Mouse (Mus musculus): ENCODE results near the gene Trim2. TPM values are rescaled to one million over a fixed set of nuclear protein-coding genes. Genes with fewer than 3 reads are reported as not detected.
A peak's percentile ranks its signal among the peaks of the same experiment; 100 is the strongest.

Gene Trim2
- polyA plus RNA-seq, 1 experiment from 2014 or later = 13.5 TPM

DNA sequence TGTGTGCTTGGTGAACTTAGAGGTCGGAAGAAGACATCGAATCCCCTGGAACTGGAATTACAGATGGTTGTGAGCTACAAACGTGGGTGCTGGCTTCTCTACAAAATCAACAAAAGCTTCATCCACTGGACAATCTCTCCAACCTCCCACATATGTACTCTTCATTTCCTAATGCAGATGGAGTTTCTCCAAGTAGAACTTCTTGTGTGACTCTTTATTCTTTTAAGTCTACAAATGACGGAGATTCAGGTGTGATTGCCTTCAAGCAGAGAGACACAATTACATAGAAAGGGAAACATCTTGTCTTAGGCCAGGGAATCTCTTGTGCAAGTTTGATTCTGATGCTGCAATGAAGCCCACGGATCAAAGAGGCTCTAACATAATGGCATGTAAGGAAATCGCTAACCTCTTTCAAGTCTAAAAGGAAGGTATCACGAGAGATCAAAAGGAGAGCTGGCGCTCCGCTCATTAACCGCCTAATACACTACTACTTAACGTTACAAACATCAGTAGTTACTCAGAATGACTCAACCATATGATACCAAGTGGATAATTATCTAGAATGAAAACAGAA, 133.0 kb downstream of the Trim2 start, which contains the start of gene Gm6525:
Gene Gm6525, plus strand, starts transcription at position 524 of the 574 bp plus-strand sequence.
- Histone ChIP-seq H3K27me3 (ENCODE audit: low read depth, poor library complexity, severe bottlenecking) (no peaks in the 10 kb centered on the region), H3K4me1 (0 out of 2 replicates have a peak, but pooled peaks cover 3% of the 10 kb centered on the region), H3K4me3 (no peak within 1 kb of the TSS), H3K36me3 (no peaks in the 10 kb centered on the region), H3K9me3 (replicated peaks) (no peaks in the 10 kb centered on the region), H3K27ac (no peak within 1 kb of the TSS)
- 79% methylated on average over 11 of the region's 11 CpGs for WGBS
- DNase-seq (ENCODE audit: low spot score) = no peak

DNA sequence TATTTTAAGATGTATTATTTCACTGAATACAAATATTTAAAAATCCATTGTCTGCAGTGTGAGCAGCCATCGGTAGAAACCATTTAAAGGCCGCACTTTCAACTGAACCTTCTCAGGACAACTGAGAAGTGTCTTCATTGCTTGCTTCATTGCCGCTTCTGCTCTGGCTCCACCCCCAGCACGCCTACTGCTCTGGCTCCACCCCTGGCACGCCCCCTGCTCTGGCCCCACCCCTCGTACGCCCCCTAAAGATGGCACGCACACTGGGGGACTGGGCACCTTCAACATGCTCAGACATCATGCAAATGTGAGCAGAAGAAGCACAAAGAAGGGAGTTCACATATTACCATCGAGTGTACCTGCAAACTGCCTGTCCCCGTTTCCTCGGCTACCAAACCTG, 134.3 kb downstream of the Trim2 start:
- no peak overlapping the region for H3K4me3 ChIP-seq
- H3K4me1 ChIP-seq = 0 out of 2 replicates have a peak, but pooled peaks cover 3% of the 10 kb centered on the region
- no peak for DNase-seq (ENCODE audit: low spot score)
- no peaks in the 10 kb centered on the region for H3K27me3 ChIP-seq (ENCODE audit: low read depth, poor library complexity, severe bottlenecking)
- WGBS = 45% methylated on average over 11 of the region's 11 CpGs
- H3K36me3 ChIP-seq = no peaks in the 10 kb centered on the region
- H3K9me3 ChIP-seq (replicated peaks) = no peaks in the 10 kb centered on the region
- H3K27ac ChIP-seq = no peak overlapping the region

DNA sequence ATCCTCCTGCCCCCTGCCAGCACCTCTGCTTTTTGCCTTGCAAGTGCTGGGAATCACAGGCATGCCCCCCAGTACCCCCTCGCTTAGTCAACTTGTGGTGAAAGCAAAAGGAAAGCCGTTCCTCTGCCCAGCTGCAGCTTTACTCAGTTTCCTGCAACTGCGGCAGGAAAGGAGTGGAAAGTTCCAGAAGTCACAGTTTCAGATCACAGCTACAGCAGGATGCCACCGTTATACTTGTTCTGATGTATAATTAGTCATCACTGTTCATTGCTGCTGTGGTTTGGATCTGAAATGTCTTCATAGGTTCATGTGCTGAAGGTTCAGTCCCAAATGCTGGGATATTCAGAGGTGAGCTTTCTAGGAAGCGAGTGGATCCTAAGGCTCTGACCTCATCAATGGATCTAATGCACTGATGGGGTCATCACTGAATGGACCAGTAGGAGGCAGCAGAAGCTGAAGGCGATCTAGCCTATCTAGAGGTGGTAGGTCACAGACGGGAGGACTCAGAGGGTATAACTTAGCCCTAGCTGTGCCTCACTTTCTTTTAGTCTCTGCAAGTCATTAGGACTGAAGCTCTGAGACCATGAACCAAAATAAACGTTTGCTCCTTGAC, 137.2 kb downstream of the Trim2 start:
- no peaks in the 10 kb centered on the region for H3K9me3 ChIP-seq (replicated peaks)
- no peak overlapping the region for H3K4me3 ChIP-seq
- 74% methylated on average over 8 of the region's 8 CpGs for WGBS
- 0 out of 2 replicates have a peak, but pooled peaks cover 3% of the 10 kb centered on the region for H3K4me1 ChIP-seq
- no peak overlapping the region for H3K27ac ChIP-seq
- no peak for DNase-seq (ENCODE audit: low spot score)
- no peaks in the 10 kb centered on the region for H3K27me3 ChIP-seq (ENCODE audit: low read depth, poor library complexity, severe bottlenecking)
- H3K36me3 ChIP-seq = peaks cover 7% of the 10 kb centered on the region

DNA sequence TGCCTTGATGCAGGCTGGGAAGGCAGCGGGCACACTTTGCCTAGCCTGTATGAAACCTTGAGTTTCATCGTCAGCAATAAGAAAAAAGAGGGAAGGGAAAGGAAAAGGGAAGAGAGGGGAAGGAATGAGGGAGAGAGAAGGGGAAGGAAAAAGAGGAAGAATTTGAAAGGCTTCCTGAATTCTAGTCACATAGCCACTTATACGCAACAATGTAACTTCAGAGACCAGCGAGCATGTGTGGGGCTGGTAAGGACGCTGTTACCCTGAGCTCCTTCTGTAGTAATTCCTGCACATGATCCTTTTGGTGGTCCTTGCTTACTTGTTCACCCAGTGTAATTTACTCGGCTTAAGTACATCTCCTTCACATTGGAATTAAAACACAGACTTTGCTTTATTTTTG, 137.7 kb downstream of the Trim2 start:
- Histone ChIP-seq H3K27me3 (ENCODE audit: low read depth, poor library complexity, severe bottlenecking) (no peaks in the 10 kb centered on the region), H3K4me3 (no peak overlapping the region), H3K27ac (no peak overlapping the region), H3K4me1 (0 out of 2 replicates have a peak, but pooled peaks cover 3% of the 10 kb centered on the region), H3K9me3 (replicated peaks) (no peaks in the 10 kb centered on the region), H3K36me3 (peaks cover 7% of the 10 kb centered on the region)
- DNase-seq (ENCODE audit: low spot score) = no peak
- 89% methylated on average over 6 of the region's 6 CpGs for WGBS

DNA sequence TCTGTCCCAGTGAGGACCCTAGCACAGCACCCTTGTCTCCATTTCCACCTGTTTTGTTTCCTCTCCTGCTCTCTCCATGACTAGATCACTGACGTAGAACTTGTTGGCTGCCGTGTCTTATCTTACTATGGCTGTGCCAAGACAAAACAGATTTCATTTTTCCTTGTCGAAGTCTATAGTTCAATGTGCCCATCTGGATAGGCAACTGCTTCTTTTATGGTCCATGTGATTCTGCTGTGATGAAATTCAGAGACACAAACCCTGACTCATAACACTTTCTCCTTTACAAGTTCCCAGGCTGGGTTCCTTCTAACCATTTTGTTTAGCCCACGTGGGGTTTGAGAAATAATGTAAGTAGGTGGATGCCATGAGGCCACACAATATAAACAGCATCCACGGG, 140.6 kb downstream of the Trim2 start:
- Histone ChIP-seq H3K36me3 (peaks cover 7% of the 10 kb centered on the region), H3K27ac (no peak overlapping the region), H3K9me3 (replicated peaks) (no peaks in the 10 kb centered on the region), H3K4me1 (no peaks in the 10 kb centered on the region), H3K4me3 (no peak overlapping the region), H3K27me3 (ENCODE audit: low read depth, poor library complexity, severe bottlenecking) (no peaks in the 10 kb centered on the region)
- WGBS = 92% methylated on average over 5 of the region's 5 CpGs
- no peak for DNase-seq (ENCODE audit: low spot score)

DNA sequence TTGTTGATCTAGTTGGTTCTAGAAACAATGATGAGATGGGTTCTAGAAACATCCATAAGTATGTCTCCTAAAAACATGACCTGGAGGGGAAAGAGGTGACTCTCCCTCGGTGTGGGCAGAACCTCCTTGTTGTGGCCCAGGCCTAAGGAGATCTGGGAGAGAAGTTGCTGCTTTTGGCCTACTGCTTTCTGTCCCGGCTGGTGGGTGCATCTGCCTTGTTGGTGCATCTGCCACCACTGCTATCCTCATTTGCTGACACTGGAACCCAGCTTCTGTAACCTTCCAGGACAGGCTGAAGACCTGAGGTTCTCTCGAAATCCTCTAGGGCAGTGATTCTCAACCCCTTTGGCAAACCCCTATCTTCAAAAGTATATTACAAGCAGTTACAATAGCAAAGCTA, 141.3 kb downstream of the Trim2 start:
- no peaks in the 10 kb centered on the region for H3K4me1 ChIP-seq
- WGBS = 97% methylated on average over 3 of the region's 3 CpGs
- no peak overlapping the region for H3K27ac ChIP-seq
- no peak for DNase-seq (ENCODE audit: low spot score)
- no peaks in the 10 kb centered on the region for H3K27me3 ChIP-seq (ENCODE audit: low read depth, poor library complexity, severe bottlenecking)
- no peak overlapping the region for H3K4me3 ChIP-seq
- H3K36me3 ChIP-seq = peaks cover 7% of the 10 kb centered on the region
- H3K9me3 ChIP-seq (replicated peaks) = no peaks in the 10 kb centered on the region

DNA sequence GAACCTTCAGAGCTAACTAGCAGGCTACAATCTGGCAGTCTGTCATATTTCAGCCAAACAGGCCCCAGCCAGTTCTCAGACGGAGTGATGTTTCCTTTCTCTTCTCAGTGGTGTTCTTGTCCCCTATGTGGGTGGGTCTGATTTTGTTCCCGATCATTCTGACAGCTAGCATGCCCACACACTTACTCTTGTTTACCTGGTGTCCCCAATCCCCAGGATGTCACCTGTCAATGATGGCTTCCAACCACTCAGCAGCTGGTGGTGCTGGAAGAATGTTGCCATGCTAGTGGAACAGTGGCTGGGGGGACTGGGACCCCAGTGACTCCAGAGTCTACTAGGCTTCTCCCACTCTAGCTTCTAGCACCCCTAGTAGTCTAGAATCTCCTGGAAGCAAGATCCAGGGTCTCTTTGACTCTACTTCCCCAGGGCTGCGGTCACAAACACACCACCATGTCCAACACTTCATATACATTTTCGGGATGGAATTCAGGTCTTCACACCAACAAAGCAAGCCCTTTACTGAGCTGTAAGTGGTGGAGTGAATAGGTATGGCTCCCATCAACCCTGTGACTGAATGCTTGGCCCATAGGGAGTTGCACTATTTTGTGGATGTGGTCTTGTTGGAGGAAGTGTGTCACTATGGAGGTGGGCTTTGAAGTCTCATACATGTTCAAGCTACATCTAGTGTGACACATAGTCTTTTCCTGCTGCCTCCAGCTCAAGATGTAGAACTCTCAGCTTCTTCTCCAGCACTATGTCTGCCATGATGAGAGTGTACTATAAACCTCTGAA, 148.9 kb downstream of the Trim2 start:
- Histone ChIP-seq H3K36me3 (0 out of 2 replicates have a peak, but pooled peaks cover 3% of the 10 kb centered on the region), H3K4me3 (no peak overlapping the region), H3K4me1 (peaks cover 36% of the 10 kb centered on the region), H3K27me3 (ENCODE audit: low read depth, poor library complexity, severe bottlenecking) (no peaks in the 10 kb centered on the region), H3K27ac (no peak overlapping the region), H3K9me3 (replicated peaks) (no peaks in the 10 kb centered on the region)
- no peak for DNase-seq (ENCODE audit: low spot score)
- WGBS = 93% methylated on average over 4 of the region's 4 CpGs

DNA sequence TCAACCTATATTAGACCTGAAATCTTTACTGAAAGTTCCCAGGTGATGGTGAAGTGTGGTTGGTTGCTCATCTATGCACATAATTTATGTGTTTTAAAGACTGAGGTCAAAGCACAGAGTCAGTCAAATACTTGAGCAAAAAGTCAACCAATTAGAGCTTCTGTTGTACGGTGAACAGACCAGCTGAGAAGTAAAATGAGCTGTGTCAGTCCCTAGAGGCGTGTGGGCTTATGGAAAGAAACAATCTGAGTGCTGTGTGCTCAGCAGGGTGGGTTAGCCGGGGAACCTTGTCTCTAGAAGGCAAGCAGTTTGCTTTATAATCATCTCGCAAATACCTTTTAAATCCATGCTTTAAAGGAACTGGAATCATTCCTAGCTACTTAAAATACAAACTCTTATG, 149.7 kb downstream of the Trim2 start:
- no peak overlapping the region for H3K4me3 ChIP-seq
- no peak overlapping the region for H3K27ac ChIP-seq
- peak; percentile 22 for DNase-seq (ENCODE audit: low spot score)
- H3K9me3 ChIP-seq (replicated peaks) = no peaks in the 10 kb centered on the region
- no peaks in the 10 kb centered on the region for H3K27me3 ChIP-seq (ENCODE audit: low read depth, poor library complexity, severe bottlenecking)
- H3K4me1 ChIP-seq = peaks cover 39% of the 10 kb centered on the region
- WGBS = 69% methylated on average over 4 of the region's 4 CpGs
- H3K36me3 ChIP-seq = 0 out of 2 replicates have a peak, but pooled peaks cover 3% of the 10 kb centered on the region

DNA sequence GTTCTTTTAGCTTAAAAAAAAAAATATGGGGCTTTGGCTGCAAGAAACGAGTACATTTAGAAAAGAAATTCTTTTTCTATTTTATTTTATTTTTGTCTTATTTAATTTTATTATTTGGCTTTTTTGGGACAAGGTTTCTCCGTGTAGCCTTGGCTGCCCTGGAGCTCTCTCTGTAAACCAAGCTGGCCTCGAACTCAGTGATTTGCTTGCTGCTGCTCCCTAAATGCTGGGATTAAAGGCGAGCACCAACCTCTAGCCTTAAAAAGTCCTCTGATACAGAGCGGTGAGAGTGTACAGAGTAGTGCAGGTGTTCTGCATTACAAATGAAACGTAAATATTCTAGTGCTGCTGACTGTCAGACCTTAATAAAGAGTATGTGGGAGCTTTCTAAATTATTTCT, 150.6 kb downstream of the Trim2 start:
- peak overlapping the region; percentile 56 for H3K4me3 ChIP-seq
- H3K27me3 ChIP-seq (ENCODE audit: low read depth, poor library complexity, severe bottlenecking) = no peaks in the 10 kb centered on the region
- H3K4me1 ChIP-seq = peaks cover 39% of the 10 kb centered on the region
- 0 out of 2 replicates have a peak, but pooled peaks cover 3% of the 10 kb centered on the region for H3K36me3 ChIP-seq
- peak; percentile 27 for DNase-seq (ENCODE audit: low spot score)
- 49% methylated on average over 6 of the region's 6 CpGs for WGBS
- peak overlapping the region; percentile 95 for H3K27ac ChIP-seq
- H3K9me3 ChIP-seq (replicated peaks) = no peaks in the 10 kb centered on the region

DNA sequence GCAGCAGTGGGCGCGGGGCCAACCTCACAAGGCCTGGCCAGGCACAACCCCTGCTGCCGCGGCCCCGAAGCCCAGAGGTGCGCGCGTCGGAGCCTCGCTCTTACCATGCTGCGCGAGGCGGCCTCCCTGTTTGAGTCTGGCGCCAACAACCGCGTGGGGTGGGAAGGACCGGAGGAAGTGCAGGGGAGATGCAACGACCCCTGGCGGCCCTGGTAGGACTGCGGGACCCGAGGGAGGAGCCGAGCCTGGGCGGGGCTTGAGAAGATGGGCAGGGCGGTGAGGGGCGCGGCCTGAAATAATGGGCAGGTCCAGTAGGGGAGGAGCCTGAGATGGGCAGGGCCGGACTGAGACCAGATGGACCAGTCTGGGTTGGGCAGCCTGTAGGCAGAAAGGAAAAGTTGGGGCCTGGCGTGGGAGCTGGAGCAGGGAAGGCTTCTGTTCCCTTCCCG, 151.1 kb downstream of the Trim2 start, which contains the start of gene Mnd1:
Gene Mnd1, minus strand, starts transcription at position 229 of the 449 bp plus-strand sequence.
- Histone ChIP-seq H3K27me3 (ENCODE audit: low read depth, poor library complexity, severe bottlenecking) (no peaks in the 10 kb centered on the region), H3K4me1 (peaks cover 39% of the 10 kb centered on the region), H3K27ac (peak within 1 kb of the TSS; percentile 95), H3K4me3 (peak within 1 kb of the TSS; percentile 56), H3K36me3 (0 out of 2 replicates have a peak, but pooled peaks cover 3% of the 10 kb centered on the region), H3K9me3 (replicated peaks) (no peaks in the 10 kb centered on the region)
- under 1% methylated on average over 29 of the region's 29 CpGs for WGBS
- DNase-seq (ENCODE audit: low spot score) = peak; percentile 100

DNA sequence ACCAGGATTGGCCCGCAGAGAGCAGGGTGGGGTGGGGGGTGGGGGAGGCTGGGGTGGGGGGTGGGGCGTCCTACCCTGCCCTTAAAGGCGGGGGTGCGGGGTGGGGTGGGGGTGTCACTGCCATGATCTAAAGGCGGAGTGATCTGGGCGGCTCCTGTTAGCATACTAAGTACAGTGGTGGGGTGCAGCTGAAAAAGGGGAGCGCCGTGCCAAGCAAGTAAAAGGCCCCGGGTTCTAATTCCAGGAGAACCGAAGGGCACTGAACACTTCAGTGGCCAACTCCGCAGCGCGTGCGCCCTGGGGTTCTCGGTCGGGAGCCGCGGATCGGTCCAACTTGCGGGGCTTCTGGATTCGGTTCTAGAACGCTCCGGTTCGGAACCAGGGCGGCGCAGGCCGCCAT, 151.5 kb downstream of the Trim2 start:
- Histone ChIP-seq H3K4me1 (peaks cover 39% of the 10 kb centered on the region), H3K36me3 (0 out of 2 replicates have a peak, but pooled peaks cover 3% of the 10 kb centered on the region), H3K27me3 (ENCODE audit: low read depth, poor library complexity, severe bottlenecking) (no peaks in the 10 kb centered on the region), H3K9me3 (replicated peaks) (no peaks in the 10 kb centered on the region), H3K4me3 (peak overlapping the region; percentile 56), H3K27ac (peak overlapping the region; percentile 95)
- WGBS = under 1% methylated on average over 27 of the region's 27 CpGs
- DNase-seq (ENCODE audit: low spot score) = no peak

DNA sequence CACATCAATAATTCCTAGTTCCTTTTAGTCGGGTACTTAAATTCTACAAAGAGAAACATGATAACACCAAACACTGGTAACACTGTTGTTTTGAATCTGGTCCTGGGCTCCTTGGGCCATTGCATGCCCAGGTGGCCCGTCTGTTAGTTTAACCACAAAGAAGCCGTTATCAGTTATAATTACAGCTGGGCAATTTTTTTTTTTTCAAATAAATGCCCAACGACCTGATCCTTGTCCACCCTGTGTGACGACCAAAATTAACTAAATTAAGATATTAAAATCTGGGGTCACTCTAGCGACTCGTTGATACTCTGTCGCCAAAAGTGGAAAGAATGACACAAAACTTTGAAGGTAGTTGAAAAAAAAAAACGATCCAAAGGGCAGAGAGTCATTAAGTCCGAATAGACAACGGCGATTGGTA, 151.9 kb downstream of the Trim2 start:
- Histone ChIP-seq H3K36me3 (peaks cover 2% of the 10 kb centered on the region; the same call in 1 of the 2 replicates), H3K4me1 (peaks cover 39% of the 10 kb centered on the region), H3K27ac (peak overlapping the region; percentile 95), H3K27me3 (ENCODE audit: low read depth, poor library complexity, severe bottlenecking) (no peaks in the 10 kb centered on the region), H3K9me3 (replicated peaks) (no peaks in the 10 kb centered on the region), H3K4me3 (peak overlapping the region; percentile 56)
- DNase-seq (ENCODE audit: low spot score) = peak; percentile 34
- 3% methylated on average over 12 of the region's 12 CpGs for WGBS

DNA sequence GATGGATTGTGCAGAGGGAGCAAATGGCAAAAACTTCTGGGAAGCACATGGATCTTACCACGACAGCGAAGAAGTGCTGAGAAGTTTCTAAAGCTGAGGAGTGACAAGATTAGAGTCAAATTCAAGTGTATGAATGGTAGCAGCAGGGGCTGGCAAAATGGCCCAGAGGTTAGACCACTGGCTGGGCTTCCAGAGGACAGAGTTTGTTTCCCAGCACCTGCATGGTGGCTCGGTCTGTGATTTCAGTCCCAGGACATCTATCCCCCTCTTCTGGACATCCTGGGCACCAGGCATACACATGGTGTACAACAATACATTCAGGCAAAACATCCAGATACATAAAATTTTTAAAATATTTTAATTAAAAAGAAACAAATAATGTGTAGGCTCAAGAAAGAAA, 156.8 kb downstream of the Trim2 start:
- H3K4me1 ChIP-seq = peaks cover 11% of the 10 kb centered on the region
- H3K4me3 ChIP-seq = no peak overlapping the region
- no peaks in the 10 kb centered on the region for H3K27me3 ChIP-seq (ENCODE audit: low read depth, poor library complexity, severe bottlenecking)
- WGBS = 96% methylated on average over 3 of the region's 3 CpGs
- no peak overlapping the region for H3K27ac ChIP-seq
- no peak for DNase-seq (ENCODE audit: low spot score)
- H3K9me3 ChIP-seq (replicated peaks) = no peaks in the 10 kb centered on the region
- peaks cover 5% of the 10 kb centered on the region for H3K36me3 ChIP-seq
